Mouse (Mus musculus): ENCODE results near the gene Lrrc8d. TPM values are rescaled to one million over a fixed set of nuclear protein-coding genes. Genes with fewer than 3 reads are reported as not detected.

The Lrrc8d gene
- polyA plus RNA-seq, 1 experiment from 2014 or later: 14.1 TPM

GRCm38 (mm10) chr5:105813036-105813435 is 113.3 kb downstream of the Lrrc8d start:
- ATAC-seq (ENCODE audit: insufficient read depth, low FRiP score, low read depth): no peak
- Histone ChIP-seq H3K4me2 (no peak overlapping the region), H3K9ac (no peak overlapping the region), H3K27ac (no peak overlapping the region), H3K9me3 (no peaks in the 10 kb centered on the region), H3K4me1 (no peaks in the 10 kb centered on the region), H3K4me3 (replicated peaks) (no peak overlapping the region), H3K36me3 (peaks cover 27% of the 10 kb centered on the region), H3K27me3 (replicated peaks) (no peaks in the 10 kb centered on the region)
- 96% methylated on average over 14 of the region's 14 CpGs for WGBS

DNA sequence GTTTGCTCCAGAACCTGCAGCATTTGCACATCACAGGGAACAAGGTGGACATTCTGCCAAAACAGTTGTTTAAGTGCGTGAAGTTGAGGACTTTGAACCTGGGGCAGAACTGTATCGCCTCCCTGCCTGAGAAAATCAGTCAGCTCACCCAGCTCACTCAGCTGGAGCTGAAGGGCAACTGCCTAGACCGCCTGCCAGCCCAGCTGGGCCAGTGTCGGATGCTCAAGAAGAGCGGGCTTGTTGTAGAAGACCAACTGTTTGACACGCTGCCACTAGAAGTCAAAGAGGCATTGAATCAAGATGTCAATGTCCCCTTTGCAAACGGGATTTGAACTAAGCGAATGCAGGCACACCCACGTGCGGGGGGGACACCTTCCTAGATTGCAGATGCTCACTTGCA is 114.2 kb downstream of the Lrrc8d start:
- no peaks in the 10 kb centered on the region for H3K27me3 ChIP-seq (replicated peaks)
- no peak overlapping the region for H3K9ac ChIP-seq
- H3K4me3 ChIP-seq (replicated peaks): no peak overlapping the region
- H3K9me3 ChIP-seq: no peaks in the 10 kb centered on the region
- H3K27ac ChIP-seq: no peak overlapping the region
- peaks cover 27% of the 10 kb centered on the region for H3K36me3 ChIP-seq
- ATAC-seq (ENCODE audit: insufficient read depth, low FRiP score, low read depth): no peak
- H3K4me1 ChIP-seq: no peaks in the 10 kb centered on the region
- WGBS: 89% methylated on average over 10 of the region's 10 CpGs
- no peak overlapping the region for H3K4me2 ChIP-seq

- ATAC-seq (ENCODE audit: insufficient read depth, low FRiP score, low read depth): no peak
- no peak overlapping the region for H3K4me3 ChIP-seq (replicated peaks)
Measured at GRCm38 (mm10) chr5:105816118-105816517, 116.3 kb downstream of the Lrrc8d start.

DNA sequence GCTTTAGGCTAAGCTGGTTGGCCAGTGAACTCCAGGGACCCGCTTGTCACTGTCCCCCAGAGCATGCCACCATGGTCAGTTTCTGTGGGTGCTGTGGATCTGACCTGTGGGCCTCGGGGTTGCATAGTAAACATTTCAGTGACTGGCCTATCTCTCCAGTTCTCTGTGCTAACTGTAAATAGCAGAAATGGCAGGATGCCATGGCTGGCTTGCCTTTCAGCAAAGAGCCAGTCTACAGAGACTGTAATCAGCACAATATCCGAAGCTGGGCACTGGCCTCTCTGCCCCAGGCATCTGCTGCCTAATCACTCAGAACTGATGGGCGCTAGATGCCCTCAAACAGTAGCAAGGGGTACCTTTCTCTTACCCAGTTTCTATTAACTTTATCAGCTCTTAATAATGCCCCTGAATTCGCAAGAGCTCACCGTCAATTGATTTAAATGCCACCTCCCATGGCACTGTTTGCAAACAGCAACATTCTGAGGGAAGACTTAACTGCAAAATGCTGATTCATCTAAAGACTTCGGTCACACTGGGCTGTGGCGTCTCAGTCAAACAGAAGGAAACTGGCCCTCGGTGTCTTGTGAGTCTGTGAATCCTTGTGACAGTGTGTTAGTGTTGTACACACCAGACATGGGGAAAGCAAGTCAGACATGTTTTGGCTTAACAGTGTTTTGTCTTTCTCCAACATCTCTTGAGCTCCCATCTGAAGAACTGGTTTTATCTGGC is 117.6 kb downstream of the Lrrc8d start:
- no peaks in the 10 kb centered on the region for H3K9me3 ChIP-seq
- WGBS: 79% methylated on average over 9 of the region's 9 CpGs
- no peaks in the 10 kb centered on the region for H3K27me3 ChIP-seq (replicated peaks)
- H3K9ac ChIP-seq: no peak overlapping the region
- no peak overlapping the region for H3K4me2 ChIP-seq
- no peak; the same call in 1 of the 2 replicates for ATAC-seq (ENCODE audit: insufficient read depth, low FRiP score, low read depth)
- peaks cover 18% of the 10 kb centered on the region for H3K36me3 ChIP-seq
- no peak overlapping the region for H3K27ac ChIP-seq
- H3K4me1 ChIP-seq: no peaks in the 10 kb centered on the region
- no peak overlapping the region for H3K4me3 ChIP-seq (replicated peaks)

More at GRCm38 (mm10) chr5:105816118-105816517, 116.3 kb downstream of the Lrrc8d start:
- no peak overlapping the region for H3K27ac ChIP-seq
- no peaks in the 10 kb centered on the region for H3K27me3 ChIP-seq (replicated peaks)
- H3K9ac ChIP-seq: no peak overlapping the region
- no peaks in the 10 kb centered on the region for H3K4me1 ChIP-seq
- no peak overlapping the region for H3K4me2 ChIP-seq
- WGBS: 88% methylated on average over 14 of the region's 14 CpGs
- no peaks in the 10 kb centered on the region for H3K9me3 ChIP-seq
- peaks cover 27% of the 10 kb centered on the region for H3K36me3 ChIP-seq

GRCm38 (mm10) chr5:105818411-105818810 is 118.6 kb downstream of the Lrrc8d start:
- Histone ChIP-seq H3K9me3 (no peaks in the 10 kb centered on the region), H3K27ac (no peak overlapping the region), H3K36me3 (peaks cover 8% of the 10 kb centered on the region), H3K4me3 (replicated peaks) (no peak overlapping the region), H3K9ac (no peak overlapping the region), H3K4me1 (peaks cover 7% of the 10 kb centered on the region), H3K4me2 (no peak overlapping the region), H3K27me3 (replicated peaks) (no peaks in the 10 kb centered on the region)
- WGBS: 66% methylated on average over 5 of the region's 5 CpGs
- no peak for ATAC-seq (ENCODE audit: insufficient read depth, low FRiP score, low read depth)

- Histone ChIP-seq H3K36me3 (no peaks in the 10 kb centered on the region), H3K4me2 (no peak overlapping the region)
- no peak for ATAC-seq (ENCODE audit: insufficient read depth, low FRiP score, low read depth)
Measured at GRCm38 (mm10) chr5:105821390-105821789, 121.6 kb downstream of the Lrrc8d start.

GRCm38 (mm10) chr5:105822521-105823498 is 123.0 kb downstream of the Lrrc8d start:
- no peaks in the 10 kb centered on the region for H3K36me3 ChIP-seq
- H3K27ac ChIP-seq: 0 out of 2 replicates have a peak overlapping the region, but pooled peaks have one; percentile 9
- ATAC-seq (ENCODE audit: insufficient read depth, low FRiP score, low read depth): no peak
- H3K27me3 ChIP-seq (replicated peaks): no peaks in the 10 kb centered on the region
- 67% methylated on average over 15 of the region's 15 CpGs for WGBS
- H3K9me3 ChIP-seq: no peaks in the 10 kb centered on the region
- no peak overlapping the region for H3K9ac ChIP-seq
- no peak overlapping the region for H3K4me3 ChIP-seq (replicated peaks)
- no peak overlapping the region for H3K4me2 ChIP-seq
- peaks cover 23% of the 10 kb centered on the region for H3K4me1 ChIP-seq

More at GRCm38 (mm10) chr5:105821390-105821789, 121.6 kb downstream of the Lrrc8d start:
- Histone ChIP-seq H3K4me1 (peaks cover 23% of the 10 kb centered on the region), H3K27me3 (replicated peaks) (no peaks in the 10 kb centered on the region), H3K9me3 (no peaks in the 10 kb centered on the region), H3K27ac (no peak overlapping the region), H3K9ac (no peak overlapping the region), H3K4me3 (replicated peaks) (no peak overlapping the region)
- 68% methylated on average over 6 of the region's 6 CpGs for WGBS

GRCm38 (mm10) chr5:105824282-105824681 is 124.5 kb downstream of the Lrrc8d start:
- Histone ChIP-seq H3K4me2 (no peak overlapping the region), H3K9me3 (no peaks in the 10 kb centered on the region), H3K4me3 (replicated peaks) (no peak overlapping the region), H3K4me1 (peaks cover 26% of the 10 kb centered on the region), H3K27me3 (replicated peaks) (no peaks in the 10 kb centered on the region), H3K9ac (no peak overlapping the region), H3K27ac (no peak overlapping the region), H3K36me3 (no peaks in the 10 kb centered on the region)
- no peak for ATAC-seq (ENCODE audit: insufficient read depth, low FRiP score, low read depth)
- WGBS: 64% methylated on average over 7 of the region's 7 CpGs

DNA sequence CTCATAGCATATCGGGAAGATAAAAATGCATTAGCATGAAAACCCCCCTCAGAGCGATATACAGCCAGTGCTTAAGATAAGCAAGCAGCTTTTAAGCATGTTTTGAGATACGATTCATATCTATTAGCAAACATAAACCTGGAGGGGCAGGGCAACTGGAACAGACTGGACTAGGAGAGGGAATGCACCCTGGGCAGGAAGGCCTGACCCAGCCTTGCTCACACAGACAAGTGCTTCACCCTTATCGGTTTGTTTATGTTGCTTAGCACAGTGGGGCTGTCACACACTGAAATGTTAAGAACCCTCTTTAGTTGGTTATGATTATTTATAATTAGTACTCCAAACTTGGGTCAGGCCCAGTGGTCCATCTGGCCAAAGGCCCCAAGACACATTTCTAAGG is 125.1 kb downstream of the Lrrc8d start:
- Histone ChIP-seq H3K36me3 (no peaks in the 10 kb centered on the region), H3K4me1 (peaks cover 27% of the 10 kb centered on the region), H3K4me2 (no peak overlapping the region), H3K9ac (no peak overlapping the region), H3K4me3 (replicated peaks) (no peak overlapping the region), H3K27me3 (replicated peaks) (no peaks in the 10 kb centered on the region), H3K27ac (no peak overlapping the region), H3K9me3 (no peaks in the 10 kb centered on the region)
- peak; percentile 48; the same call in 1 of the 2 replicates for ATAC-seq (ENCODE audit: insufficient read depth, low FRiP score, low read depth)
- WGBS: 28% methylated on average over 4 of the region's 4 CpGs

- H3K9ac ChIP-seq: no peak overlapping the region
- ATAC-seq (ENCODE audit: insufficient read depth, low FRiP score, low read depth): no peak
- H3K4me1 ChIP-seq: peaks cover 27% of the 10 kb centered on the region
- no peaks in the 10 kb centered on the region for H3K9me3 ChIP-seq
- no peak overlapping the region for H3K27ac ChIP-seq
- H3K4me2 ChIP-seq: no peak overlapping the region
- H3K36me3 ChIP-seq: no peaks in the 10 kb centered on the region
- no peak overlapping the region for H3K4me3 ChIP-seq (replicated peaks)
- WGBS: 70% methylated on average over 5 of the region's 5 CpGs
- H3K27me3 ChIP-seq (replicated peaks): no peaks in the 10 kb centered on the region
Measured at GRCm38 (mm10) chr5:105826916-105827510, 127.2 kb downstream of the Lrrc8d start.

DNA sequence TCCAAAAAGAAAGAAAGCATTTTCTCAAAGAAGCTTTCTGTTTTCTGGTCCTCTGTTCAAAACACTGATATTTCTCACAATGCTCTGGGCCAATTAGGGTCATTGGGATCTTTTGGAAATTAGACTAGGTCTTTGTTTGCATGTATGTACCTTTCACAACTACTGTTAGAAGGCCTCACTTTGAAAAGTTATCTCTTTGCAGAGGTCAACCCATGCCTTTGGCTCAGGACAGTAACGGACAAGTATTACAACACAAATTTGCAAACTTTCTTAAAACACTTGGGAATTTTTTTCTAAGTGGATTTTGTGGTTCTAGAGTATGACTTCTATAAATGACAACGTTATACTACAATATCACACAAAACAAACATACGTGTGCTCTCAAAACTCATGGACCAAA is 128.3 kb downstream of the Lrrc8d start:
- Histone ChIP-seq H3K9ac (no peak overlapping the region), H3K9me3 (no peaks in the 10 kb centered on the region), H3K27ac (no peak overlapping the region), H3K36me3 (no peaks in the 10 kb centered on the region), H3K4me2 (no peak overlapping the region), H3K4me1 (peaks cover 22% of the 10 kb centered on the region), H3K27me3 (replicated peaks) (no peaks in the 10 kb centered on the region), H3K4me3 (replicated peaks) (no peak overlapping the region)
- WGBS: 90% methylated on average over 3 of the region's 3 CpGs
- ATAC-seq (ENCODE audit: insufficient read depth, low FRiP score, low read depth): no peak

Measured in stomach, embryonic 15.5 days (tissue).